Mouse (Mus musculus) thymus, postnatal 14 days (tissue): ENCODE results near the gene Parvb.

Experiments used
- DNase-seq: peaks from one replicate; pipeline ENCODE4 v3.0.0; 2021

The Parvb gene

DNA sequence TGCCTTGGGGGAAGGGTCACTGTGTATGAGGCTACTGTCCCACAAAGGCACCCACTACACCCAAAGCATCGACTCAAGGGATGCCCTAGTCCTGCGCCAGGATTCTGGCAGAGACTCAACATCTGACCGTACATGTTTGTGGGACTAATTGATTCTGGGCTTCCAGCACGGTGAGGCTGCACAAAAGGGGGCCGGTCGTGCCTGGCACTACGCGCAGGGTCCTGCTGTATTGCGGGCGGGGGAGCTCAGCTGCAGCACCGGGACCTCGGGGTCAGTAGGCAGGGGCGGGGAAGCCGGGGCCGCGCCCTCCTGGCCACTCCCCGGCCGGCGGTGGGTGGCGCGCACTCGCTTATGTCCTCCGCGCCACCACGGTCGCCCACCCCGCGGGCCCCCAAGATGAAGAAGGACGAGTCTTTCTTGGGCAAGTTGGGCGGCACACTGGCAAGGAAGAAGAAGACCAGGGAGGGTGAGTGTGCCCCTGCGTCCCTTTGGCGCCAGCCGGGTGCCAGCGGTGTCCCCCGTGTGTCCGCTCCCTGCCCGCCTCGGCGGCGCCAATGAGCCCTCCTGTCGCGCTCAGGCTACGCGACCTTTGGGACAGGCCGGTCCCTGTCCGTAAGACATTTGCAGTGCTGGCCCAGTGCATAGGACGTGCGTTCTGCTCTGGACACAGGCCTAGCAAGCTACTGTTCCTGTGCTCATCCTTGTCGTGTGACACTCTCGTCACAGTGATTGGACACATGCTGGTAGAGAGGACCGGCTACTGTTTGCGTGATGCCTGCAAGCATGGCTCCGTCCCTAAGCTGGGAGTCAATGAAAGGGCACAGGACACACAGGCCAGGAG lies at the start of gene Parvb:
Gene Parvb, plus strand, starts transcription at position 323 of the 841 bp plus-strand sequence.
- no peak for DNase-seq

DNA sequence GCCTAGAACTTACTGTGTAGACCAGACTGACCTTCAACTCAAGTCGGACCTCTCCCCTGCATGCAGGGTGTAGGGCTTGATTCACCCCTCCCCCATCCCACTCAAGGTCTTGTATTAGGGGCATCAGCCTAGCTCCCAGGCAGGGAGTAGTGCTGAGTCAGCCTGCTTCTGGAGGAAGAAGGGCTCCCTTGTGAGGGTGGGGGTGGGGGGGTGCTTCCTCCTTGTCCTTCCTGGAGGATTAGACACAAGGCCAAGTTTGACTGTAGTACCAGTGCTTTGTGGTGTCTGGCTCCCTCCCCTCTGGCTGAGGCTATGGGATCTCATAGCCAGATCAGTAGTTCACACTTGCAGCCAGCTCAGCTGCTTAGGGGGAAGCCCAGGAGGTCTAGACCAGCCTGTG lies 47.9 kb upstream of the Parvb start:
- DNase-seq = no peak

- no peak for DNase-seq
Observed at GRCm38 (mm10) chr15:84186196-84186595, 45.6 kb upstream of the Parvb start.

DNA sequence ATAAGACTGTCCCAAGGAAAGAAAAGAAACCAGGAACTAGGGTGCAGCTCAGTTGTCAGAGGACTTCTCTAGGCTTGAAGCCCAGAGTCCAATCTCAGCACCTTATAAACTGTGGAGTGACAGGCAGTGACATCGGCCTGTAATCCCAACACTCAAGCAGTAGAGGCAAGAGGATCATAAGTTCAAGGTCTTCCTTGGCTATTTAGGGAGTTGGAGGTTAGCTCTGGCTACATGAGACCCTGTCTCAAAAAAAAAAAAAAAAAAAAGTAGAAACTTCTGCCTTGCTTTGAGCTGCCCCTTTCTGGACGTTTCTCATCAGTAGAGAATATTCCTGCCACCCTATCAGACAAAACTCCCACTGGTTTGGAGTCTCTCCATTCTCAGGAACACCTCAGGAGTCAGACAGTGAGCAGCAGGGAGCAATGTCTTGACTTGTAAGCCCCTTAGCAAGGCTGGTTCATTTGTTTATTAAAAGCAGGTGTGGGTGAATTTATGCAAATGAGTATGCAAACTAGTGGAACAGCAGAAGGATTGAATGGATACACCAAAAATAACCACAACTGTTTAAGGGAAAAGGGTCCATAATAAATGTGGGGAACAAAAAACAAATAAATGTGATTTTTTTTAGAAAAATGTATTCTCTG lies 42.8 kb upstream of the Parvb start:
- no peak for DNase-seq

GRCm38 (mm10) chr15:84189881-84190280 lies 42.0 kb upstream of the Parvb start:
- DNase-seq = no peak

DNA sequence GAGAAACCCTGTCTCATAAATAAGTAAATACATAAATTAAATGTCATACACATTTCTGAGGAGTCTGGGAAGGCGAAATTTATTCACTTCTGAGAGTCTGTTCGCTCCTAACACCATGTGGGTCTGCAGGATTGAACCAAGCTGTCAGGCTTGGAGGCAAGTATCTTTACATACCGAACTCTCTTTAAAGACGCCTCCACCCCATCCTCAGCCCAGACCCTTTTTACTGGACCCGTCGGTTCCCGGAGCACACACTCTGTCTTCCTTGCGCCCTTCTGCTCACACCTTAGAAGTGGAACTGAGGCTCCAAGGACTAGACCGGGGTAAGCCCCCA lies 40.2 kb upstream of the Parvb start:
- no peak for DNase-seq

DNA sequence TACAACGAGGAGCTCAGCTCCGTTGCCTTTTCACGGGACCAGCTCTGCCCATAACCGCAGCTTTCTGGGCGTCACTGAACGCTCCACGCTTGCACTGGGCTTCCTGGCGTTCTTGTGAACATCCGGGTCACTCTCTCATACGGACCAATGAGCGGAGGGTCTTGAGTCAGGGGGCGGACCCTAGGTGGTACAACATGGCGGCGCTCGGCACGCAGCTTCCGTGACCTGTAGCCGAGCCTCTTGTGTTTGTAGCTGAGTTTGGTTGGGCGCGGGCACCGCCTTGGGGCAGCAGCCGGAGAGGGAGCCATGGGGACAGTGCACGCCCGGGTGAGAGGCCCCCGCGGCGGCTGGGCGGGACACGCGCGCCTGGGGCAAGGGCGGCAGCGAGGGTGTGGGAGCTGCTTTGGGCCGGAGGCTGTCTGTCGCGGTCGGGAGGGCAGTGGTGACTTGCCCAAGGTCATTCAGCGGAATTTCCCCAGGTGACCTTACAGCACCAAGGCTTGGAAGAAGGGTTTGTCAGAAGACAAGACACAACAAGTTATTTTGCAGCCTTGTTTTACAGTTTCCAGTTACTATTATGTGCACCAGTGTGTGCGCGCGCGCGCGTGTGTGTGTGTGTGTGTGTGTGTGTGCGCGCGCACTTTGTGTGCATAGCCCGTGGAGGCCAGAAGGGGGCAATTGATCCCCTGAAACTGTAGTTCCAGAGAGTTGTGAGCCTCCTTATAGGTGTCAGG lies 39.6 kb upstream of the Parvb start, which contains the start of gene Samm50:
Gene Samm50, plus strand, starts transcription at position 184 of the 734 bp plus-strand sequence.
- DNase-seq = peak; percentile 92

GRCm38 (mm10) chr15:84196486-84197165 lies 35.2 kb upstream of the Parvb start:
- DNase-seq = no peak

DNA sequence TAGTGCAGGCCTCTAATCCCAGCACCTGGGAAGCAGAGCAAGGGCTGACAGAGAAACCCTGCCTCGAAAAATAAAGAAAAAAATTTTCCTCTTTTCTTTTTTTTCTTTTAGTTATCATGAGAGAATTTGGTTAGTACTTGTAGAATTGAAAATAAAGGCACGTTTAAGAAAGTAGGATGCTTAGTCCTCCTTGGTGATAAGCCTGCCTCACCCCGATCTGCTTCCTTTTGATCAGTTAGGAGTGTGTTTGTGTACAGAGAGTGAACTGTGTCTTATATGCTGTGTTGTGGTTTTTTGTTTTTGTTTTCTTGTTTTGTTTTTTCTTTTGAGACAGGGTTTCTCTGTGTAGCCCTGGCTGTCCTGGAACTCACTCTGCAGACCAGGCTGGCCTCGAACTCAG lies 24.5 kb upstream of the Parvb start:
- DNase-seq = no peak

DNA sequence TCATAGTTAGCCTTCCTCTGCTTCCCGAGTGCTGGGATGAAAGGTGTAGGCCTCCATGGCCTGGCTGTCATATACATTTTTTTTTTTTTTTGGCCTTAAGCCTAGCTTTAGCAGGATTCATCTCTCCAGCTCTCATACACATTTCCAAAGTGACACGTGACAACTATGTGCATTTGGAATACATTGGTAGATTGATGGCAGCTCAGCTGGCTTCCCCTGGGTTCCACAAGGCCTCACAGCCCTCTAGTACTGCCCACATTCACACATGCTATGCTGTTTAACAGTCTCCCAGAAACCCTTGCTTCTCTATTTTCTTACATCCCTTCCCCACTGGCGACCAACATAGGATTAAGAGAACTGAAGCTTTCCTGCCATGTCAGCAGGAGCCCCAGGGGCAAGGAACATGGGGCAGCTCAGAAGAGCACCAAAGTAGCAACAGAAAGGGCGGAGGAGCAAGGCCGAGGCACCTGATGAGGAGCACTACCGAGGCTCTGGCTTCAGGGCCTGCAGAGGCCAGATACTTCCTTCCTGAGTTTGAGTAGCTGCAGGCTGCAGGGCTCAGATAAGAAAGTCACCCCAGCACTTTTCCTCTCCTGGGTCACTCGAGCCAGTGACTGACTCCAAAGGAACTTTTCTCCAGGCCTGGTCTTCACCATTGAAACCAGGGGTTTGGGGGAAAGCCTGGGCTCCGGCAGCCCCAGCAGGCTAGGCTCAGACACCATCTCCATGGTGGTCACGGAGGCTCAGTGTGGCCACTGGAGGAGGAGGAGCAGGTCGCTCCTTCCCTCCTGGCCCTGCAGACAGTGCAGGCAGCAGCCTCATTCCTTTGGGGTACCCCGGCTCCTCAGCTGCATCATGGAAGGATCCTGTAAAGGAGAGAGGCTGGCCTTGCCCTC lies 22.1 kb upstream of the Parvb start:
- DNase-seq = no peak

- DNase-seq = no peak
Observed at GRCm38 (mm10) chr15:84210461-84210860, 21.4 kb upstream of the Parvb start.

GRCm38 (mm10) chr15:84210941-84211340 lies 20.9 kb upstream of the Parvb start:
- no peak for DNase-seq

GRCm38 (mm10) chr15:84211564-84211963 lies 20.3 kb upstream of the Parvb start:
- no peak for DNase-seq

GRCm38 (mm10) chr15:84212031-84212755 lies 19.6 kb upstream of the Parvb start:
- peak; percentile 84 for DNase-seq

GRCm38 (mm10) chr15:84212756-84213105 lies 19.1 kb upstream of the Parvb start:
- DNase-seq = no peak

GRCm38 (mm10) chr15:84213162-84213739 lies 18.6 kb upstream of the Parvb start:
- DNase-seq = no peak

- no peak for DNase-seq
Observed at GRCm38 (mm10) chr15:84214476-84214875, 17.4 kb upstream of the Parvb start.

- DNase-seq = no peak
Observed at GRCm38 (mm10) chr15:84215273-84215672, 16.6 kb upstream of the Parvb start.

- no peak for DNase-seq
Observed at GRCm38 (mm10) chr15:84216026-84216425, 15.8 kb upstream of the Parvb start.

- no peak for DNase-seq
Observed at GRCm38 (mm10) chr15:84216461-84217084, 15.3 kb upstream of the Parvb start.
